Mouse (Mus musculus) skeletal muscle tissue, adult 2 months (tissue): Measurements from ENCODE around the gene Gm9887.
A peak's percentile ranks its signal among the peaks of the same experiment; 100 is the strongest.

ENCODE experiments used
- DNase-seq: peaks from one replicate; pipeline ENCODE4 v3.0.0-alpha.2; 2012; ENCODE audit warnings: low read depth, low spot score

Gm9887 gene

GRCm38 (mm10) chr12:69371854-69372671, at the start of gene Gm9887, which contains the start of gene Arf6:
Gm9887 (minus strand) TSS chr12:69372458.
Arf6 (plus strand) TSS chr12:69372150.
- peak; percentile 98 for DNase-seq

GRCm38 (mm10) chr12:69420716-69421115, 48.5 kb upstream of the Gm9887 start:
- no peak for DNase-seq

GRCm38 (mm10) chr12:69419606-69420005, 47.3 kb upstream of the Gm9887 start:
- DNase-seq: no peak

GRCm38 (mm10) chr12:69419017-69419605, 46.9 kb upstream of the Gm9887 start:
- DNase-seq: no peak

GRCm38 (mm10) chr12:69418606-69419005, 46.3 kb upstream of the Gm9887 start:
- DNase-seq: no peak

GRCm38 (mm10) chr12:69417701-69418291, 45.5 kb upstream of the Gm9887 start:
- DNase-seq: no peak

GRCm38 (mm10) chr12:69416793-69417192, 44.5 kb upstream of the Gm9887 start:
- DNase-seq: no peak

- peak; percentile 63 for DNase-seq
Measured at GRCm38 (mm10) chr12:69414826-69415572, 42.7 kb upstream of the Gm9887 start.

GRCm38 (mm10) chr12:69413303-69413702, 41.0 kb upstream of the Gm9887 start:
- no peak for DNase-seq

- no peak for DNase-seq
Measured at GRCm38 (mm10) chr12:69411936-69412335, 39.7 kb upstream of the Gm9887 start.

- no peak for DNase-seq
Measured at GRCm38 (mm10) chr12:69410767-69411166, 38.5 kb upstream of the Gm9887 start.

GRCm38 (mm10) chr12:69402594-69403167, 30.4 kb upstream of the Gm9887 start:
- DNase-seq: no peak

- DNase-seq: no peak
Measured at GRCm38 (mm10) chr12:69402100-69402499, 29.8 kb upstream of the Gm9887 start.

GRCm38 (mm10) chr12:69400871-69401286, 28.6 kb upstream of the Gm9887 start:
- DNase-seq: no peak

GRCm38 (mm10) chr12:69400367-69400766, 28.1 kb upstream of the Gm9887 start:
- no peak for DNase-seq

GRCm38 (mm10) chr12:69394456-69394855, 22.2 kb upstream of the Gm9887 start:
- no peak for DNase-seq

- DNase-seq: no peak
Measured at GRCm38 (mm10) chr12:69393076-69393475, 20.8 kb upstream of the Gm9887 start.

GRCm38 (mm10) chr12:69390000-69390698, 17.9 kb upstream of the Gm9887 start:
- no peak for DNase-seq

- DNase-seq: no peak
Measured at GRCm38 (mm10) chr12:69389273-69389938, 17.1 kb upstream of the Gm9887 start.

GRCm38 (mm10) chr12:69388321-69388869, 16.1 kb upstream of the Gm9887 start:
- no peak for DNase-seq
